Mouse (Mus musculus): ENCODE results near the gene Hoxb9. TPM values are rescaled to one million over a fixed set of nuclear protein-coding genes. Genes with fewer than 3 reads are reported as not detected.

The Hoxb9 gene
- polyA plus RNA-seq (2016; fragmentation: Nextera tagmentation; extraction: Ambion mirVana): 0.09 TPM in 2 replicates

DNA sequence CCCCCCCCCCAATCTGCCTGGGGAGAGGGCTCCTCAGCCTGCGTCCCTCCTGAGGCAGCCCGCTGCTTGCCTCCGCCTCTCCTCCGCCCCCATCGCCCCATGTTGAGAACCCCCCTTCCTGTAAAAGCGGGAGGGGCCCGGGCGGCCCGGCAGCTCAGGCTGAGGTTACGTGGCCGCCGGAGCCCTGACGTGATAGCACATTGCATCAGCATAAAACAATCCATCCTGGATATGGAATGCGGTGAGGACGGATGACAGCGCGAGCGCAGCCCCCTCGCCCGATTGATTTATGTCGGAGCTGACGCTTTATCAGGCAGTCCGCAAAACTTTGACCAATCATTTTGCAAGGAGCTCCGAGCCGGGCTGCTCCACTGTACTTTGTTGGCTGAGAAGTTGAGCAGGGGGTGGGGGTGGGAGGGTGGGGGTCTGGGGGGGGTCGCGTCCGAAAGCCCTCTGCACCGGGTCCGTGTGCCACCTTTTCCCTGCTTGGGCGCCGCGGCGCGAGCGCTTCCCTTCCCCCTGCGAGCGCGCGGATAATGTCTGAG is at the start of gene Hoxb9:
Hoxb9 (plus strand) TSS at position 462 of the 545 bp plus-strand sequence.
- H3K4me2 ChIP-seq (replicated peaks): 0 out of 2 replicates have a peak within 1 kb of the TSS, but pooled peaks have one; percentile 3
- no peaks in the 10 kb centered on the region for H3K36me3 ChIP-seq
- WGBS: under 1% methylated on average over 40 of the region's 40 CpGs

DNA sequence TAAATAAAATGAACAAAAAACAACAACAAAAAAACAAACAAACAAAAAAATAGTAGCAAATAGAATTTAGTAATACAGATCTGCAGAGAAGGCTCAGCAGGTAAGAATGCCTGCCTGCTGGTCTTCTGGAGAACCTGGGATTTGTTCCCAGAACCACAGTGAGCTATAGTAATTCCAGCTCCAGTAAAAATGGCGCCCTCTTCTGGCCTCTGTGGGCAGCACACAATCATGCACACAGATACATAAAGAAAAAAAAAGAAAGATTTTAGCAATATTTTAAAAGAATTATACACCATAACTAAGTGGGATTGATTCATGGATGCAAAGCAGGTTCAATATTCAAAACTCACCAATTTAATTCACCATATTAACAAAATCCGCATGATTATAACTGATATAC is 47.4 kb upstream of the Hoxb9 start:
- no peaks in the 10 kb centered on the region for H3K4me1 ChIP-seq
- no peak for ATAC-seq (ENCODE audit: insufficient number of reproducible peaks, insufficient read depth, low FRiP score, low TSS enrichment)
- H3K36me3 ChIP-seq: no peaks in the 10 kb centered on the region
- H3K27ac ChIP-seq: no peak overlapping the region
- no peak overlapping the region for H3K4me2 ChIP-seq (replicated peaks)
- WGBS: 41% methylated on average over 2 of the region's 2 CpGs
- 0 out of 2 replicates have a peak, but pooled peaks cover 2% of the 10 kb centered on the region for H3K27me3 ChIP-seq
- H3K9me3 ChIP-seq: no peaks in the 10 kb centered on the region
- no peak overlapping the region for H3K9ac ChIP-seq
- no peak overlapping the region for H3K4me3 ChIP-seq

More for the DNA sequence above, at the start of gene Hoxb9:
- Histone ChIP-seq H3K27me3 (peaks cover 98% of the 10 kb centered on the region), H3K27ac (no peak within 1 kb of the TSS), H3K4me3 (peak within 1 kb of the TSS; percentile 20), H3K9ac (no peak within 1 kb of the TSS), H3K9me3 (no peaks in the 10 kb centered on the region), H3K4me1 (no peaks in the 10 kb centered on the region; the same call in 1 of the 2 replicates)
- ATAC-seq (ENCODE audit: insufficient number of reproducible peaks, insufficient read depth, low FRiP score, low TSS enrichment): no peak

DNA sequence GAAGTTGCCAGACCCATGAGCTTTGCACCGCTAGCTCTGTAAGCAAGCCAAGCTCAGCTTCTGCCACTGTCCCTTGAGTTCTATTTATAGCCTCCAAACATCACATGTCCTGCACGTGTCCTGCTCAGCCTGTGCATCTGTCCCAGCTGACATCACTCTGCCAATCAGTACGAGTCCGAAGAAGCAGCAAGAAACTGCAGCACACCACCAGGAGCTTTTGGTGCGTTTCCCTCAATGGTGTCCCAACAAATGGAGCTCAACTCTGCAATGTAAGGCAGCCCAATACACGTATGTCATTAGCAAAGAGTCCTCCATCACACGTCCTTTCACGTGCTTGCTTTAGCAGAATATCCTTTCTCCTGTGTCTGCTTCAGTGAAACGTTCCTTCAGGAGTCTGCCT is 43.6 kb upstream of the Hoxb9 start:
- Histone ChIP-seq H3K9ac (no peak overlapping the region), H3K4me1 (no peaks in the 10 kb centered on the region), H3K9me3 (no peaks in the 10 kb centered on the region), H3K36me3 (no peaks in the 10 kb centered on the region), H3K27ac (no peak overlapping the region), H3K4me3 (no peak overlapping the region), H3K4me2 (replicated peaks) (no peak overlapping the region), H3K27me3 (peaks cover 2% of the 10 kb centered on the region; the same call in 1 of the 2 replicates)
- 79% methylated on average over 9 of the region's 9 CpGs for WGBS
- no peak for ATAC-seq (ENCODE audit: insufficient number of reproducible peaks, insufficient read depth, low FRiP score, low TSS enrichment)

DNA sequence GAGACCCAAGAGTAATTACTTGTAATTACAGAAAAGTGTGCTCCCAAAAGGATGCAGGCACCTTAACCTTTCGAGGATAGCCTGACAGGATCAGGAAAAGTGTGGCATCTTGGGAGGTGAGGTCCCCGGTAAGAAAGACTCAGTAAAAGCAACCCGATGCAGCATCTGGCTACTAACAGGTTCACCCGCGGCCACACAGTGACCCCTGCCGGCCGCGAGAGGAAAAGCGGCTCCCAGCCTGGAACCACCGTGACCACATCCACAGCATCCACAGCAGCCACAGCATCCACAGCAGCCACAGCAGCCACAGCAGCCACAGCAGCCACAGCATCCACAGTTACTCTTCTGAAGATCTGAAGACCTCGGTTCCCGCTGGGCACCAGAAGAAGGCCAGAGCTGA is 36.4 kb upstream of the Hoxb9 start:
- no peak for ATAC-seq (ENCODE audit: insufficient number of reproducible peaks, insufficient read depth, low FRiP score, low TSS enrichment)
- Histone ChIP-seq H3K36me3 (no peaks in the 10 kb centered on the region), H3K9me3 (no peaks in the 10 kb centered on the region), H3K4me1 (no peaks in the 10 kb centered on the region), H3K27ac (no peak overlapping the region), H3K4me3 (no peak overlapping the region), H3K9ac (no peak overlapping the region), H3K27me3 (peaks cover 26% of the 10 kb centered on the region), H3K4me2 (replicated peaks) (no peak overlapping the region)
- WGBS: 2% methylated on average over 12 of the region's 12 CpGs

DNA sequence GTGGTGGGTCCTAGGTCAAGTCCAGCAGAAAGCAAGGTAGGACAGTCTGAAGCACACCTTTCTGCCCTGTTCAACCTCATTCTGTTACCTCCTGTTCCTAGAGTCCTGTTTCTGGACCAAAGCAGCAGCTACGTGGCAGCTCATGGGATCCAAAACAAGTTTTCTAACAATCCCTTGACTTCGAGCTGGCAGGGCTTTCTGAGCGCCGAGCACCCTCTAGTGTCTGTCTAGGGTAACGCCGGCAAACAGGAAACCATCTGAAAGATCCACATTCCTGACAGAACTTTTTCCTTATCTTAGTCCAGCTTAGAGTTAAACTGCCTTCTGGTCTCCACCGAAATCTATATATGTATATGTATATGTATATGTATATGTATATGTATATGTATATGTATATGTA is 31.0 kb upstream of the Hoxb9 start:
- 1% methylated on average over 7 of the region's 7 CpGs for WGBS
- H3K27me3 ChIP-seq: peaks cover 24% of the 10 kb centered on the region
- no peak overlapping the region for H3K27ac ChIP-seq
- H3K9me3 ChIP-seq: no peaks in the 10 kb centered on the region
- H3K4me1 ChIP-seq: no peaks in the 10 kb centered on the region
- no peak overlapping the region for H3K4me2 ChIP-seq (replicated peaks)
- no peak overlapping the region for H3K4me3 ChIP-seq
- H3K36me3 ChIP-seq: no peaks in the 10 kb centered on the region
- H3K9ac ChIP-seq: no peak overlapping the region
- ATAC-seq (ENCODE audit: insufficient number of reproducible peaks, insufficient read depth, low FRiP score, low TSS enrichment): no peak

DNA sequence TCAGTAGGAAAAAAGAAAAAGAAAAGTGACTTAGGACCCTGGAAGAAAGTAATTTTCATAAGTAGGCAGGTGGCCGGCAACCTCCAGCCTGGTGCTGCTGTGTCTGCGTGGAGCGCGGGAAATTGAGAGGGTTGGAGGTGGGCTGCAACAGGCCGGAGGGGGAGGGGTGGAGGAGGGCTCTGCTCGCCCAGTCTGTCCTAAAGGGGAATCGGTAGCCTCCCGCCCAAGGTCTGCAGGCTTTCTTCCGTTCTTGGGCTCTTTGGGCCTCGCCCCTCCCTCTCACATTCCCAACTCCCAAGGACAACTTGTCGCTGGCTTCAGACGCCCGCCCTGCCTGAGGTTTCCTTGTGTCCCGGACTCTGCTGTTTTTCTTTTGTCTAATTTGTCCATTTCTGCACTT is 20.4 kb upstream of the Hoxb9 start:
- Histone ChIP-seq H3K4me3 (no peak overlapping the region), H3K4me1 (no peaks in the 10 kb centered on the region), H3K27ac (no peak overlapping the region), H3K27me3 (peaks cover 85% of the 10 kb centered on the region), H3K9ac (no peak overlapping the region), H3K9me3 (no peaks in the 10 kb centered on the region), H3K4me2 (replicated peaks) (no peak overlapping the region), H3K36me3 (no peaks in the 10 kb centered on the region)
- no peak for ATAC-seq (ENCODE audit: insufficient number of reproducible peaks, insufficient read depth, low FRiP score, low TSS enrichment)
- 2% methylated on average over 12 of the region's 14 CpGs for WGBS

DNA sequence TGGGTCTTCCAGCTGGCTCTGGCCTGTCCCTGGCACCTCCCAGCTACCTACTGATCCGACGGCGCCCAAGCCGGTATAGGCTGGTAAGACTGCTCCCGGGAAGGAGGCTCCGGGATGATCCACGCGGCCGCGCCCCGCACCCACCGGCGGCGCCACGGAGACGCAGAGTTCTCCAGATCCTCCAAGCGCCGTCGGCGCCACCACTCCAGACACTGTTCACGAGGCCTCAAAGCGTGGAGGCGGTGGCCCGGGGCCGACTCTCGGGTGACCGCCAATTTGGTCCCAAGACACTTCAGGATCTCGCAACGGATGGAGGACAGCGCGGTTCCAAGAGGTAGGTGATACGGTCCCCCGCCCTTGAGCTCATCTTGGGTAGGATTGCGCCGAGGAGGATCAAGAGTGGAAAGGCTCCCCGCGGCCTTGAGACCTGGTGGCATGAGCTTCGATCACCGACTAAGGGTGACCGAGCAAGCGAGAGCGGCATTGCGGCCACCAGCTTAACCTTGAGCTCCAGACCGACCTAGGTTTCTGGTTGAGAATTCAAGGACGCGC is 19.7 kb upstream of the Hoxb9 start:
- H3K4me2 ChIP-seq (replicated peaks): no peak overlapping the region
- ATAC-seq (ENCODE audit: insufficient number of reproducible peaks, insufficient read depth, low FRiP score, low TSS enrichment): no peak
- no peak overlapping the region for H3K9ac ChIP-seq
- H3K27ac ChIP-seq: no peak overlapping the region
- H3K9me3 ChIP-seq: no peaks in the 10 kb centered on the region
- WGBS: 2% methylated on average over 46 of the region's 46 CpGs
- H3K36me3 ChIP-seq: no peaks in the 10 kb centered on the region
- H3K4me3 ChIP-seq: no peak overlapping the region
- H3K27me3 ChIP-seq: peaks cover 92% of the 10 kb centered on the region
- H3K4me1 ChIP-seq: no peaks in the 10 kb centered on the region

DNA sequence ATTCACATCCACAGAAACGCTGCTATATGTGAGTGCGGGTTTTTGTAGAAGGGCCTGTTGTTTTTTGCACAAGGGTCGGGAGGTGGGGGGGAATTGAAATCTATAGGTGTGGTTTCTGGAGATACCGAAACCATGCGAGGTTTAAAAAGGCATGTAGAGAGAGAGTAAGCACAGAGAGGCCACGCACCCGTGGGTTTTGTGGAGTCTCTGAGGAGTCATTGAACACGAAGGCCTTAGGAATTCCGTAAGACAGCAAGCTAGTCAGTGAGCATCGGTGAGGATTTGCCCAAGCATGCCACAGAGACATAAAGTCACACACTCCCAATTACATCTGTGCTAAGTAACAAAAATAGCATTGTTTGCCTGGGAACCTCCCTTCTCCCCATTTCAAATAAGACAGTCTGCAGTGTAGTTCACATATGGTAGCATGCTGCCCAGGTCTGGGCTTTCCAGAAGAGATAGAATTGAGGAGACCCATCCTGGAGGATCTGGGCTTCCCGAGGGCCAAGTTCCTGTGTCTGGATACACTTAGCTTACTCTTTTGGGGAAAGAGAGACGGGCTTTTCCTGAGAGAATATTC is 18.6 kb upstream of the Hoxb9 start:
- Histone ChIP-seq H3K36me3 (no peaks in the 10 kb centered on the region), H3K27ac (no peak overlapping the region), H3K9ac (no peak overlapping the region), H3K4me3 (no peak overlapping the region), H3K9me3 (no peaks in the 10 kb centered on the region), H3K4me1 (no peaks in the 10 kb centered on the region), H3K27me3 (peaks cover 95% of the 10 kb centered on the region), H3K4me2 (replicated peaks) (no peak overlapping the region)
- ATAC-seq (ENCODE audit: insufficient number of reproducible peaks, insufficient read depth, low FRiP score, low TSS enrichment): no peak
- WGBS: 2% methylated on average over 12 of the region's 12 CpGs

DNA sequence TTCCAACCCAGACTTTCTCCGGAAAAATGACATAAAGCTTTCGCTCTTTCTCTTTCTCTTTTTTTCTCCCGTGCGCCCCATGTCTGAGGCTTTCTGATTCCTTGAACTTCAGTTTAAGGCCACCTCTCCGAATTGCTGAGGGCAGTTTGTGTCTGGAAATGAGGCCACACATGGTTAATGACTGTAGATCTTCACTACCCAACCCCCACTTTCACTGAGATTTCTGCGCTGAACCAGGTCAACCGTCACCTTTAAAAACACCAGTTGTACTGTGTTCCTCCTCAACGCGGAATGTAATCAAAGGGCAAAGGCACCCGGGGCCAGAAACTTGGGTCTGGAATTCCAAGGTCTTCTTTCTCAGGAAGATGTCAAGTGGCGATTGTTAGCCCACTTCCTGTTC is 17.0 kb upstream of the Hoxb9 start:
- Histone ChIP-seq H3K9me3 (no peaks in the 10 kb centered on the region), H3K27ac (no peak overlapping the region), H3K4me3 (no peak overlapping the region), H3K36me3 (no peaks in the 10 kb centered on the region), H3K4me1 (no peaks in the 10 kb centered on the region), H3K27me3 (peaks cover 99% of the 10 kb centered on the region), H3K9ac (no peak overlapping the region), H3K4me2 (replicated peaks) (no peak overlapping the region)
- WGBS: 2% methylated on average over 11 of the region's 11 CpGs
- no peak for ATAC-seq (ENCODE audit: insufficient number of reproducible peaks, insufficient read depth, low FRiP score, low TSS enrichment)

DNA sequence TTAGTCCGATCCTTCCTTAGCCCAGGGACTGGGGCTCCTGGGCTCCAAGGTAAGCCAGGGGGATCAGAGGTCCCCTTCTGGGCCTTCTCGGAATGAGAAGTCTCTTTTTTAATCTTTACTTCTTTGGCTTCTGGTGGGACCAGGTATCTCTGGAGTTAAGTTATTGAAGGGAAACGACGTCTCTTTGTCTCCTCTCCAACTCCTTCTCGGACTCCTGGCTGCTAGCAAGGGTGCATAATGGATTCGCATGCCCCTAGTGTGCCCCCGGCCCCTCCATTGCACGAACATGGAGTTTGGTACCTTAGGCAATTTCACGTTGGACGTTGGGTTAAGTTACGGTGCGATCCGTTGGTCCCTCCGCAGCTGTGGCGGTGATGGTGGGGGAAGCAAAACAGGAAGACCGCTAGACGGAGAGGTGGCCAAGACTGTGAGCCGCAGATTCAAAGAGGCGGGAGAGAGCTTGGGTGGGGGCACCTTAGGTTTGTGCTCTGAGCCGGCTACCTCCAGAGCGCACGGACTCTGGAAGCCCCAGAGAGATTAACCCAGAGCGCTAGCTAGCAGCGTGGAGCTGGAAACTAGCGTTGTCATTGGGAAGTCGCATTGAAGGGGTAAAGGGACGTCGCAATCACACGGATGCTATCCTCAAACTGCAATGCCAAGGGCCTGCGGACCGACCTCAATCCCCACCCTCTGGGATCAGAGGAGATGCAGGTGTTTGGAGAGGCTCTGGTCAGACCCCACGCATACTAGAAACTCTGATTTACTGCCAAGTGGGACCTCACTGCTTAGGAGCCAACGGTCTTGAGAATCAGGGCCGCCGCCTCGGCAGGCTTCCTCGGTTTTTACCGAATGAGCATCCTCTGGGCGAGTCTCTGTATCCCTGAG is 15.9 kb upstream of the Hoxb9 start:
- H3K4me1 ChIP-seq: no peaks in the 10 kb centered on the region
- ATAC-seq (ENCODE audit: insufficient number of reproducible peaks, insufficient read depth, low FRiP score, low TSS enrichment): no peak
- H3K9me3 ChIP-seq: no peaks in the 10 kb centered on the region
- peaks cover 99% of the 10 kb centered on the region for H3K27me3 ChIP-seq
- no peak overlapping the region for H3K4me2 ChIP-seq (replicated peaks)
- no peak overlapping the region for H3K27ac ChIP-seq
- no peaks in the 10 kb centered on the region for H3K36me3 ChIP-seq
- WGBS: 1% methylated on average over 39 of the region's 39 CpGs
- H3K4me3 ChIP-seq: no peak overlapping the region
- H3K9ac ChIP-seq: no peak overlapping the region

DNA sequence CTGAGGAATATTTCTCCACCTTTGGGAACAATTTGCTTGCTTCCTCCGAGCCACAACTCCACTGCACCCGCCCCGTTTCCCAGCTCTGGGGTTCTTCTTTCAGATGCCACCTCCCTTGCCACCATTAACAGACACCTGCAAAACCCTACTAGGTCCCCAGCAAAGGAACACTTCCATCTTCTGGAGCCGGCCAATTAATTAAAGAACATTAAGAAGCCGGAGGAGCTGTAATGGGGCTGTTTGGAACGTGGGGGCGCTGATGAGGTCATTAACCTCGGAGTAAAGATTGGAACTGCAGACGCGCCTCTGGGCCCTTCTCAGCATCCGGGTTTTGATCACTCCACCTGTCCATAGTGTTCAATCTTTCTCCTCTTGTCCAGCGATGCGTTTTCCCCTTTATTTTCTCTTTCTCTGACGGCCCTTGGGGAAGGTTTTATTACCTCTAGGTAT is 15.2 kb upstream of the Hoxb9 start:
- Histone ChIP-seq H3K9ac (no peak overlapping the region), H3K36me3 (no peaks in the 10 kb centered on the region), H3K4me1 (no peaks in the 10 kb centered on the region), H3K27ac (no peak overlapping the region), H3K4me2 (replicated peaks) (no peak overlapping the region), H3K4me3 (no peak overlapping the region), H3K9me3 (no peaks in the 10 kb centered on the region), H3K27me3 (peaks cover 99% of the 10 kb centered on the region)
- ATAC-seq (ENCODE audit: insufficient number of reproducible peaks, insufficient read depth, low FRiP score, low TSS enrichment): no peak
- WGBS: 2% methylated on average over 14 of the region's 14 CpGs

Measured in embryonic facial prominence, embryonic 12.5 days (tissue).